Mouse (Mus musculus) stomach, embryonic 16.5 days (tissue): ENCODE measurements around the gene Thsd7b. TPM values are rescaled to one million over a fixed set of nuclear protein-coding genes. Genes with fewer than 3 reads are reported as not detected.
"Not testable (repeated sequence)": the region's sequence is repeated elsewhere in the genome, so short reads cannot be mapped to it uniquely, and the experiment has no call there.

ENCODE experiments used
- ATAC-seq: fragments of 200-750 bp; cut with Nextera tagmentation; 2 replicates; pipeline ENCODE4 v1.8.0; 2017; ENCODE audit warnings: moderate number of reproducible peaks, moderate TSS enrichment; ENCODE audit not compliant: insufficient read depth, low FRiP score
- H3K27ac ChIP-seq: fragments of 300-500 bp; sonication (generic); 2 replicates; pipeline ENCODE4 v1.5.1; 2014; ENCODE audit warnings: low read length
- H3K27me3 ChIP-seq: fragments of 300-500 bp; sonication (generic); 2 replicates; pipeline ENCODE4 v1.6.1; 2014; ENCODE audit warnings: low read length, control low read depth, mixed read lengths; ENCODE audit not compliant: control insufficient read depth, insufficient read depth
- H3K36me3 ChIP-seq: fragments of 300-500 bp; sonication (generic); 2 replicates; pipeline ENCODE4 v1.6.1; 2014; ENCODE audit warnings: low read length; ENCODE audit not compliant: control insufficient read depth, insufficient read depth
- H3K4me1 ChIP-seq: fragments of 300-500 bp; sonication (generic); 2 replicates; pipeline ENCODE4 v1.6.1; 2014; ENCODE audit warnings: low read length, control low read depth, mixed read lengths; ENCODE audit not compliant: control insufficient read depth, insufficient read depth
- H3K4me2 ChIP-seq: fragments of 300-500 bp; sonication (generic); 2 replicates; pipeline ENCODE4 v1.6.1; 2014; ENCODE audit warnings: low read depth, low read length, mixed read lengths
- H3K4me3 ChIP-seq: fragments of 300-500 bp; sonication (generic); replicated peaks from 2 replicates; pipeline ENCODE4 v1.5.1; 2014; ENCODE audit warnings: mild to moderate bottlenecking, low read length
- H3K9ac ChIP-seq: fragments of 300-500 bp; sonication (generic); 2 replicates; pipeline ENCODE4 v1.6.1; 2014; ENCODE audit warnings: low read length
- H3K9me3 ChIP-seq: fragments of 300-500 bp; sonication (generic); replicated peaks from 2 replicates; pipeline ENCODE4 v1.6.1; 2016; ENCODE audit warnings: low read length, control low read depth; ENCODE audit not compliant: control insufficient read depth
- WGBS: fragments of 180-500 bp; shearing (Covaris S2); extraction: QIAGEN DNeasy Blood & Tissue Kit; methylation state at CpG from one replicate; pipeline ENCODE4 v1.1.7; 2014; 5-methylcytosine and 5-hydroxymethylcytosine counted together
- polyA plus RNA-seq: library from polyadenylated mRNA; unstranded; fragments of >200 nt; fragmentation: Nextera tagmentation; extraction: Ambion mirVana; gene quantifications from 2 replicates; pipeline ENCODE4 v1.2.1, GENCODE M21; 2015

The Thsd7b gene
- polyA plus RNA-seq, 1 experiment from 2014 or later: 1.6 TPM

DNA sequence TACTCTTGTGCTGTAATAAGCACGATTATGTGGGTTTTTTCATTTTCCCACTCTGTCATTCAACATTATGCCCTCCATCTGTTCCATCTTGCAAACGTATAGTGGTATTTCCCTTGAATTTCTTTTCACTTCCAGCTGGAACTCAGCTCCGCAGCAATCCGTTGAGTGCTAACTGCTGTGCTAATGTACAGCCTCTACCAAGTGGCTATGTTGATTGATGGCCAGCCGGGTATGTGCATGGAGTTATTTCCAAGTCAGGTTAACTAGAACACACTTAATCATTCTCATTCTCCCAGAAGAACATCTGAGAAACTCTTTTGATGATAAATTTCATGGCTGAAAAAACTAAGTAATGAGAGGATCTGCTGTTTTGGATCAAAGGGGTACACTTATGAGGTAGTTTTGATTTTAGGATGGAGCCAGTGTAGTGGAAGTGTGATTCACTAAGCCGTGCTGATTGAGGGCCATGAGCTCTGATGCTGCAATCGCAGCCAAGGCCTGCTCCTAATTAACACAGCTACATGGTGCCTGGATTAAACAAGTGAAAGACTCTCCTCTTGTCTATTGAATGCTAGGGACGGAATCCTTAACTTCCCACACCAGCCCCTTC is 371.3 kb downstream of the Thsd7b start:
- Histone ChIP-seq H3K36me3 (no peaks in the 10 kb centered on the region), H3K9ac (no peak overlapping the region)
- WGBS: 62% methylated on average over 8 of the region's 8 CpGs

GRCm38 (mm10) chr1:129651448-129651847 is 378.3 kb downstream of the Thsd7b start:
- ATAC-seq, H3K9ac ChIP-seq, H3K27ac ChIP-seq, H3K4me1 ChIP-seq, H3K4me3 ChIP-seq, H3K36me3 ChIP-seq, H3K4me2 ChIP-seq, H3K9me3 ChIP-seq, H3K27me3 ChIP-seq: not testable (repeated sequence)
- WGBS: 86% methylated on average over 6 of the region's 6 CpGs

More for the DNA sequence above, 371.3 kb downstream of the Thsd7b start:
- H3K4me2 ChIP-seq: no peak overlapping the region
- H3K4me1 ChIP-seq: no peaks in the 10 kb centered on the region
- no peak overlapping the region for H3K27ac ChIP-seq
- H3K4me3 ChIP-seq: no peak overlapping the region
- H3K27me3 ChIP-seq: no peaks in the 10 kb centered on the region
- no peaks in the 10 kb centered on the region for H3K9me3 ChIP-seq
- no peak for ATAC-seq

- H3K4me3 ChIP-seq: no peak overlapping the region
- H3K4me2 ChIP-seq: no peak overlapping the region
- no peaks in the 10 kb centered on the region for H3K36me3 ChIP-seq
- WGBS: 48% methylated on average over 3 of the region's 3 CpGs
- no peaks in the 10 kb centered on the region for H3K27me3 ChIP-seq
- no peak overlapping the region for H3K9ac ChIP-seq
- no peak overlapping the region for H3K27ac ChIP-seq
- no peaks in the 10 kb centered on the region for H3K9me3 ChIP-seq
- ATAC-seq: no peak
- H3K4me1 ChIP-seq: no peaks in the 10 kb centered on the region
Measured at GRCm38 (mm10) chr1:129658045-129658444, 384.9 kb downstream of the Thsd7b start.

- no peak overlapping the region for H3K4me3 ChIP-seq
- H3K9ac ChIP-seq: no peak overlapping the region
- H3K4me1 ChIP-seq: no peaks in the 10 kb centered on the region
- WGBS: 47% methylated on average over 1 of the region's 1 CpGs
- no peak overlapping the region for H3K27ac ChIP-seq
- H3K27me3 ChIP-seq: no peaks in the 10 kb centered on the region
- H3K9me3 ChIP-seq: no peaks in the 10 kb centered on the region
- no peaks in the 10 kb centered on the region for H3K36me3 ChIP-seq
- no peak for ATAC-seq
- no peak overlapping the region for H3K4me2 ChIP-seq
Measured at GRCm38 (mm10) chr1:129675878-129676277, 402.8 kb downstream of the Thsd7b start.

- no peak overlapping the region for H3K4me3 ChIP-seq
- no peak for ATAC-seq
- no peak overlapping the region for H3K9ac ChIP-seq
- no peaks in the 10 kb centered on the region for H3K27me3 ChIP-seq
- no peaks in the 10 kb centered on the region for H3K36me3 ChIP-seq
- H3K27ac ChIP-seq: no peak overlapping the region
- 40% methylated on average over 4 of the region's 4 CpGs for WGBS
- no peaks in the 10 kb centered on the region for H3K4me1 ChIP-seq
- H3K4me2 ChIP-seq: no peak overlapping the region
- H3K9me3 ChIP-seq: no peaks in the 10 kb centered on the region
Measured at GRCm38 (mm10) chr1:129678851-129679250, 405.7 kb downstream of the Thsd7b start.

DNA sequence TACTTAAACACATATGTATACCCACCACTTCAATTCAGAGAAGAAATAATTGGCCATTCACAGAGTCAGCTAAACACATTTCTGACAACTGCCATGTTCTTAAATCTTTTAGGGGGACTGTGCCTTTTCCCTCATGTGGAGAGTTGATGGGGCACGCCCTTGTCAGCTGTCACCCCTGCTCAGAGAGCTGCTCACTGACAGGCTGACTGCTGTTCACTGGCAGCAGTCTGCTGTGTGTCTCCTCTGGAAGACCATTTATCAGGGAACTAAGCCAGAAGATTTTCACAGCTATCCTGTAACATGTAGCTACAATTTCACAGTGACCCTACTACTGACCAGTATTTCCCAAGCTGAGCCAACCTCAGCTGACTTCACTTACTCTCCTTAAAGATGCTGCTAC is 432.6 kb downstream of the Thsd7b start:
- Histone ChIP-seq H3K4me3 (no peak overlapping the region), H3K4me2 (no peak overlapping the region), H3K27ac (no peak overlapping the region), H3K36me3 (no peaks in the 10 kb centered on the region), H3K4me1 (no peaks in the 10 kb centered on the region), H3K9ac (no peak overlapping the region), H3K27me3 (no peaks in the 10 kb centered on the region), H3K9me3 (no peaks in the 10 kb centered on the region)
- WGBS: 77% methylated on average over 1 of the region's 1 CpGs
- ATAC-seq: no peak

- no peaks in the 10 kb centered on the region for H3K27me3 ChIP-seq
- ATAC-seq: no peak
Measured at GRCm38 (mm10) chr1:129712706-129713105, 439.6 kb downstream of the Thsd7b start.

DNA sequence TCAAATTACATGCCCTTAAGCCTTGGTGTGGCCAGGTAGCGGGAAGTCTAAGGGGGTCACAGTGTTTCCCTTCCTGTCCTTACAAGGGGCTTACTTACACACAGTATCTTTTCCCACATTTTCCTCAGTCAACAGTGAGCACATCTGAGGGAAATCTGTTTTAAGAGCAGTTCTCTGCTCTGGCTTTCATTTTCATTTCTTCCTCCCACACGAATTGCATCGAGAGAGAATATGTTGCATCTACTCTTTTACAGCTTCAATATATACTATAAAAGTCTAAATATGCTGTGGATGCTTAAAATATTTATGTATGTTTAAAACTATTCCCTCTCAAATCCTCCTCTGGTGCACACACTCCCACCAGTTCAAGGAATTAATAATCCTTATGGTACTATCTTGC is 440.5 kb downstream of the Thsd7b start:
- WGBS: 67% methylated on average over 3 of the region's 3 CpGs
- no peak for ATAC-seq

More at GRCm38 (mm10) chr1:129712706-129713105, 439.6 kb downstream of the Thsd7b start:
- no peak overlapping the region for H3K9ac ChIP-seq
- WGBS: 92% methylated on average over 3 of the region's 3 CpGs
- H3K27ac ChIP-seq: no peak overlapping the region
- no peaks in the 10 kb centered on the region for H3K4me1 ChIP-seq
- H3K36me3 ChIP-seq: no peaks in the 10 kb centered on the region
- no peaks in the 10 kb centered on the region for H3K9me3 ChIP-seq
- H3K4me2 ChIP-seq: no peak overlapping the region
- no peak overlapping the region for H3K4me3 ChIP-seq

GRCm38 (mm10) chr1:129719592-129719991 is 446.5 kb downstream of the Thsd7b start:
- no peak overlapping the region for H3K27ac ChIP-seq
- H3K4me3 ChIP-seq: no peak overlapping the region
- H3K36me3 ChIP-seq: no peaks in the 10 kb centered on the region
- H3K4me1 ChIP-seq: no peaks in the 10 kb centered on the region
- no peak for ATAC-seq
- no peaks in the 10 kb centered on the region for H3K9me3 ChIP-seq
- no peak overlapping the region for H3K9ac ChIP-seq
- no peaks in the 10 kb centered on the region for H3K27me3 ChIP-seq
- no peak overlapping the region for H3K4me2 ChIP-seq

More for the DNA sequence above, 440.5 kb downstream of the Thsd7b start:
- Histone ChIP-seq H3K27me3 (no peaks in the 10 kb centered on the region), H3K36me3 (no peaks in the 10 kb centered on the region), H3K4me2 (no peak overlapping the region), H3K27ac (no peak overlapping the region), H3K4me1 (no peaks in the 10 kb centered on the region), H3K9me3 (no peaks in the 10 kb centered on the region), H3K9ac (no peak overlapping the region), H3K4me3 (no peak overlapping the region)
